Mouse (Mus musculus) lung, postnatal 10 days (tissue): ENCODE results near the gene Rims4.

Source experiments
- DNase-seq: peaks from one replicate; pipeline ENCODE4 v3.0.0; 2021

Gene Rims4

DNA sequence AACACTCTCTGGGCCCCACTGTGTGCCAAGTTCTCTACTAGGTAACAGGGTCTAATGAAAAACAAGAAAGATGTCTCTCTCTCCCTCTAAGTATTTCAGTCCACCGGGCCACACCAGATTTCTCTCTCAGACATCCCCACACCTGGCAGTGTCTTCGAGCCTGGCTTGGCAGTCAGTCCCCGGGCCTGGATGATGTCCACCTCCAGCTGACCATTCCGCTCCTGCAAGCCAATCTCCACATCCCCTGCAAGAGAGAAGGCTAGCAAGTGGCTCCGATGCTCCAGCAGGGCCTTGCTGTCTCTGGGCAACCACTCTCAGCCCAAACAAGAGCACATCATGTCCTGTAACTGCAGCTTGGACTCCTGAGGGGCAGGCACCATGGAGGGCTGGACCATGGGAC lies 53.2 kb downstream of the Rims4 start:
- DNase-seq, result no peak

GRCm38 (mm10) chr2:163858254-163858947 lies 60.1 kb downstream of the Rims4 start:
- no peak for DNase-seq

DNA sequence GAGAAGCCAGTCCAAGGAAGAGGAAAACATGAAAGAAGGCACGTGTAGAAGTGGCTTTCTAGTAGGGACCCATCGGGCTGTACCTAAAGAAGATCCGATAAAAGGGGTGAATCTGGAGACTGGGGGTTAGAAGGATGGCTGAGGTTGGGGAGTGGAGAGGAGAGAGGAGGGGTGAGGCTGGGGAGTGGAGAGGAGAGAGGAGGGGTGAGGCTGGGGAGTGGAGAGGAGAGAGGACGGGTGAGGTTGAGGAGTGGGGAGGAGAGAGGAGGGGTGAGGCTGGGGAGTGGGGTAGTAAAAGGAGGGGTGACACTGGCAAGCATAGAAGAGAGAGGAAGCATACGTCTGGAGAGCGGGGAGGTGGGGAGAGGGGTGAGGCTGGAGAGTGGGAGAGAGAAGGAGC lies 61.2 kb downstream of the Rims4 start:
- DNase-seq, result no peak

DNA sequence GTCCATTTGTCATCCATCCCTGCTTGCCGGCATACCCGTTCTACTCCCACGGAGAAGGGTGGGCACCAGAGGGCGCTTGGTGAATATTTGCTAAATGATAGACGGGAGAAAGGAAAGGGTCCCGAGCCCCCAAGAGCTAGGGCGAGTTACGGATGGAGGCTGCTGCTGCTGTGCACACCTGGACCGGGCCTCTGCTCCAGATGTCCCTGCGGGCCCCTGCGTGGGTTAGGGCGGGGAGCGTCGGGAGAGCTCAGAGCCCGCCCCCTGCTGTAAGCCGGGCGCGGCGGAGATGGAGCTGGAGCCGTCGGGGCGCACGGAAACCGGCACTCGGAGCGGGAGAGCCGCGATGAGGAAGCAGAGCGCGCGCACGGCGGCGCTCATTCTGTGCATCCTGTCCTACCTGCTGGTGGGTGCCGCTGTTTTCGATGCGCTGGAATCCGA lies 65.0 kb downstream of the Rims4 start, which contains the start of gene Kcnk15:
TSS of gene Kcnk15 (plus strand) at position 191 of the 441 bp plus-strand sequence.
- DNase-seq, result peak; percentile 29

- peak; percentile 51 for DNase-seq
Observed at GRCm38 (mm10) chr2:163842043-163842442, 76.4 kb downstream of the Rims4 start.

GRCm38 (mm10) chr2:163839519-163839918 lies 79.0 kb downstream of the Rims4 start:
- peak; percentile 74 for DNase-seq

DNA sequence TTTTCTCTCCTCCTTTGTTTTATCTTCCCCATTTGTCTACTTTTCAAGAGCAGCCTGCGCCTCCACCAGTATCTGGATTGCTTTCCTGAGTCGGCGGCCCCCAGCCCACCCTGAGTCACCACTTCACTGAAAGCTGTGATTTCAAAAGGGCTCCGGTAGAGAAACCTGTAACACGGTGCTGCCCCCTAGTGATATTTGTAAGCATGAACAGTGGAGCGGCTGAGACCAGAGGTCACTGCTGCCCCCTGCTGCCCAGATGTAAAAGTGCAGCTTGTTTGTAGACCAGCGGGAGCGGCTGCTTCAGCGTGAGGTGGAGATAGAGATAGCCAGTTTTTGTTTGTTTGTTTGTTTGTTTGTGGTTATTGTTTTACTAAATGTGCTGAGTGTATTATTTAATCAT lies 80.4 kb downstream of the Rims4 start:
- peak; percentile 88 for DNase-seq

GRCm38 (mm10) chr2:163831163-163831562 lies 87.3 kb downstream of the Rims4 start:
- no peak for DNase-seq

GRCm38 (mm10) chr2:163826494-163826893 lies 92.0 kb downstream of the Rims4 start:
- DNase-seq, result peak; percentile 34

GRCm38 (mm10) chr2:163825861-163826260 lies 92.6 kb downstream of the Rims4 start:
- no peak for DNase-seq

- DNase-seq, result peak; percentile 72
Observed at GRCm38 (mm10) chr2:163823771-163824170, 94.7 kb downstream of the Rims4 start.

DNA sequence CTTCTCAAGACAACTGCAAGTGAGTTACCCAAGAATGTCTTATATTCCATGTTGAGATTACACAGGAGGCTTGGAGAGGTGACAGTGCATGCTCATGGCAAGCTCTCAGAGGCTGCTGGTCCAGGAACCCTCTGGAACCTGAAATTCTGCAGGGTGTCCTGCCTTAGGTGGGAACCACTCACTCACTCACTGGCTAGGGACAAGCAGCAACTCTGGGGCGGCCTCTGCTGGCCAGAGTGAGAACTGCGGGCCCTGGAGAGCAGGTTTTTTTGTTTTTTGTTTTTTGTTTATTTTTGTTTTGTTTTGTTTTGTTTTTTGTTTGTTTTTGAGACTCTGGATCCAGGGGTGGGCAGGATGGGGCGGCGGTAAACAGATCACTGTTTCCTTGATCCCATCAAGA lies 95.2 kb downstream of the Rims4 start:
- peak; percentile 67 for DNase-seq

- DNase-seq, result peak; percentile 78
Observed at GRCm38 (mm10) chr2:163820607-163821006, 97.9 kb downstream of the Rims4 start, which contains the start of gene Ccn5. Gene Ccn5 (plus strand): TSS chr2:163820861.

GRCm38 (mm10) chr2:163814739-163815465 lies 103.6 kb downstream of the Rims4 start:
- DNase-seq, result no peak

- no peak for DNase-seq
Observed at GRCm38 (mm10) chr2:163813077-163813476, 105.4 kb downstream of the Rims4 start.
